Mouse (Mus musculus) T-helper 2 cell (primary cell): ENCODE measurements around the gene 4930523C07Rik.

Experiments
- in situ Hi-C: fragments of 300-600 bp; cut with MboI, MseI; formaldehyde crosslinking; loops from one replicate; pipeline ENCODE4 v1.15.1; 2025; ENCODE audit warnings: high pct_unique_total_duplicates

The 4930523C07Rik gene

DNA sequence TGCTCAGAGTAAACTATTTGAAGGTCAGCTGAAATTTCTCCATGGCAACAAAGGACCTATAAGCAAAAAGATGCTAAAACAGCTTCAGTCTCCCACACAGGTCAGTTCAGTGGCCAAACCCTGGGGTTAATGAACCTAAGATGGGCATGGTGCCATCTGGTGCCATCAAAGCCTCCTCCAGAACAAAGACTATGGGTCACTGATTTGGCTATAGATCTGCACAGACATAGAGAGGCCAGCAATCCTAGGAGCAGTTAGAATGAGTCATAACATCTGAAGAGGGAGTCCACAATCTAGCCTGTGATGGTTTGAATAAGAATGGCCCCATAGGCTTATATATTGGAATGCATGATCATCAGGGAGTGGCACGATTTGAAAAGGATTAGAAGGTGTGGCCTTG lies 40.1 kb downstream of the 4930523C07Rik start:
- in situ Hi-C loops = loop anchor here (5.0 kb wide), 1 partner anchor 172 kb away; no protein-coding TSS in a partner anchor

DNA sequence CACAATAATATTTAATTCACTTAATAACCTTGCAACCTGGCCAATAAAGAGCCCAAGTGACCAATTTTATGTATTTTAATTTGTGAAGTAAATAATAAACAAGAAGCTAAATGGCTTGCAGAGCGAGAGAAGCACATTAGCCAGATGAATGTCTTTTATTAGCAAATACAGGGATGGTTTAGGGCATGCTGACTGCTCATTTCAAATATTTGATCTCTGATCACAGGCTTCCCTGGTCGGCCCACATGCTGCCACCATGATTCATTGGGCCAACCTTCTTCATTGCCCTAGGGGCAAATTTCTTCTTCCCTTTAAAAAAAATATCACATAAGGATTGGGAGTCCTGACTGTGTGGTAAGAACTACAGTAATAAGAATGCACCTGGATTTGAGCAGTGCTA lies 42.5 kb downstream of the 4930523C07Rik start:
- in situ Hi-C loops = no loop called here

DNA sequence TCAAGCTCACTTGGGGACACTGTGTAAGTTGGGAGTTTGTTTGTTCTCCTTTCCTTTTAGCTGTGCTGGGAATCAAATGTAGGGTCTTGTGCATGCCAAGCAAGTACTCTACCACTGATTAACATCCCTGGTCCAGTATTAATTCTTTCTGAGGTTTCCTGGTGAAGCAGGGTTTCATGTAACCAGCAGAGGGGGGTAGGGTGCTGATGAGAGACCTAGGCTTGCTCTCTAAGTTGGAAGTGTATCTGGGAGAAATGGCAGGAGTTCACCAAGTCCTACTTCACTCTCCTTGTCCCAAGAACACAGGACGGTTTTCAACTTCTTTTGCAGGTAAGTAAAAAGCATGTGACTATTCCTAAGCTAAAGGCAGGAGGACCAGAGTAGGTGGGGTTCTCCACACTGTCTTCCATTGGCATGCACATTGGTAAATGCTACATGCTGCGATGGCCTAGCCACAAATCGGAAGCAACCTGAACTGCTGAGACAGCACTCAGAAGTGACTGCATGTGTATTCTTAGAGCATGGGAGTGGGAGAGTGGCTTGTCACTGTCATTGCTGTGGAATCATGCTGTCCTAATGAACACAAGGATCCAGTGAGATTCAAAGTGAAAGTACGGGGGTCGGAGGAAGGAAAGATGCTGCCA lies 55.6 kb downstream of the 4930523C07Rik start:
- in situ Hi-C loops = loop anchor here (25.0 kb wide), 1 partner anchor 712 kb away; no protein-coding TSS in a partner anchor

DNA sequence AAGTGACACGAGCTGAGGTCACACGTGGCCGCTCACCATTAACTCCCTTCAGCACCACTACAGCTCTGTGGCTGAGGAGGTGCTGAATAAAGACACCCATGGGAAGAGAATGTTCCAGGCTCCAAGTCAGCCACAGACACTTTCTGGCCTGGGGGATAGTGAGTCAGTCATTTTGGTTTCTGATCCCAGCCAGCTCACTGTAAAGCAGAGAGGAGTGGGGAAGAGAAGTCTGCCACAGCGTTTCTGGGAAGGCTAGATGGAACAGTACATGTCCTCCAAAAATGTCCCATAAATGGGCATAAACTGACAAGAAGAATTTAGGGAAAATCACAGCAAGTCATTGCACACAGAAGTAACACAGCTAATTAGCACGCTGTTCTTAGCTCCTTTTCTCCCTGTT lies 56.8 kb downstream of the 4930523C07Rik start:
- in situ Hi-C loops = loop anchor here (25.0 kb wide), 1 partner anchor 714 kb away; no protein-coding TSS in a partner anchor

DNA sequence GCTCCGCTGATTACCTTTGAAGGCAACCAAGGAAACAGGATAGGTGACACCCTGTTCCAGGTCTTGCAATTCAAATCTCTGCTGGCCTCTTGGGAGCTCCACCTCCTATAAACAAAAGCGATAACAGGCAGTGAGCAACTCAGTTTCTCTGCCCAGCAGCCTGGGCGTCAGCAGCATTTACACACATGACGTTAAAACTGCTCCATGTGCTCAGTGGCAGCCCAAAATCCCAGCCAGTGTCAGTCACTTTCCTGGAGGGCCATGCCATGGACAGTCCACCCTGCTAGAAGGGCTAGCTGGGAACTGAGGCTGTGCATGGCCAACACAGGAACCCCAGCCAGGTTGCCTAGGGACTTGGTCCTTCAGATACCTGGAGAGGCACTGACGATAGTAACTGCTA lies 61.2 kb downstream of the 4930523C07Rik start:
- in situ Hi-C loops = loop anchor here (25.0 kb wide), 1 partner anchor 718 kb away; no protein-coding TSS in a partner anchor

DNA sequence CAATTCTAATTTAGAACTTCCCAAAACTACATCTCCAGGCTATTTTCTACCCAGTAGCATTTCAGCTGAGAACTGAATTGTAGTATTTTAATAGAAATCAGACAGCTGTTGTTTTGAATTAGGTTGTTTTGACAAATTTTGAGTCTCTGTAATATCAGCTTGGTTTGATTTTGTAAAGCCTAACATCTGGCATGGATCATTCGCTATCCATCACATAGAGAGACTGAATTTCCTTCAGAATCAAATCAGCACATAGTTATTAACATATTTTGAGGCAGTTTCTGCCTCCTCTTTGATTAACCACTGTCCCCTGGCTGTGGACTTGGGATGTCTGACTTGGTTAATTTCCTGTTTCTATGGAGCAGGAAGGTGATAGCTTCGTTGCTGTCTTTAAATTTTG lies 64.4 kb downstream of the 4930523C07Rik start:
- in situ Hi-C loops = loop anchor here (25.0 kb wide), 1 partner anchor 721 kb away; no protein-coding TSS in a partner anchor

DNA sequence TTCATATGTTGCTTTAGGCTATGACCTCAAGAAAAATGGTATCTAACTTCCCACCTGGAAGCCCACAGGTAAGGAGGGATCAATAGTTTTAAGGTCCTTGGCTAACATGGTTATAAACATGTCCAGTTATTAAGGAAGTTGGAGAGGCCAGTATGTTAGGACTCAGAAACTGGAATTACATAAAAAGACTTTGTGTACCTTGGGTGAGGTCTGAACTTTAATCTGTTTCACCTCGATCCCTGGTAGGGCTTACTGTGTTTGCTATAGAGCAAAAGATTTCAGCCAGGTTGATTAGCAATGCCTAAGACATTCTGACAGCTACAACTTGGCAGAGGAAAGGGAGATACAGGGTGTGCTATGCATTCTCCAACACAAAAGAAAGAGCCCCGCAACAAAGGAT lies 79.8 kb downstream of the 4930523C07Rik start:
- in situ Hi-C loops = loop anchor here (25.0 kb wide), 1 partner anchor 737 kb away; no protein-coding TSS in a partner anchor
